Mouse (Mus musculus) olfactory bulb, adult 2 months (tissue): ENCODE results near the gene Tyrp1.

ENCODE experiments used
- CTCF ChIP-seq: fragments of 200-500 bp; IDR thresholded peaks from 2 replicates; pipeline ENCODE4 v1.5.1; 2012; ENCODE audit warnings: low read depth, mild to moderate bottlenecking, low read length, moderate library complexity; ENCODE audit not compliant: insufficient read depth
- POLR2A ChIP-seq: fragments of 200-500 bp; IDR thresholded peaks from 2 replicates; pipeline ENCODE4 v1.6.1; 2012; ENCODE audit warnings: mild to moderate bottlenecking, low read depth, low read length, moderate library complexity; ENCODE audit not compliant: insufficient read depth

- TF ChIP-seq POLR2A (no peak), CTCF (no peak)
Observed at GRCm38 (mm10) chr4:80839317-80839716, 5.4 kb downstream of the Tyrp1 start.
